Mouse (Mus musculus): ENCODE results near the gene Rbm15. TPM values are rescaled to one million over a fixed set of nuclear protein-coding genes. Genes with fewer than 3 reads are reported as not detected.

Rbm15 gene
- 10 to 100 TPM; 21.3 to 23.5 TPM for total RNA-seq (2021)
- long read RNA-seq, experiment 1, full-length matches to known transcripts = 8 of 9 reads
- long read RNA-seq, experiment 1, partial matches to known transcripts = 0 of 9 reads
- long read RNA-seq, experiment 1, other reads (novel, unspliced or antisense) = 1 of 9 reads
- long read RNA-seq, experiment 2, full-length matches to known transcripts = 3 of 4 reads
- long read RNA-seq, experiment 2, partial matches to known transcripts = 0 of 4 reads
- long read RNA-seq, experiment 2, other reads (novel, unspliced or antisense) = 1 of 4 reads

GRCm38 (mm10) chr3:107333381-107334201, at the start of gene Rbm15:
Gene Rbm15, minus strand, starts transcription at chr3:107333673.
- DNase-seq (ENCODE audit: low spot score) = peak; percentile 99

- peak; percentile 72 for DNase-seq (ENCODE audit: low spot score)
These were observed 45.9 kb upstream of the Rbm15 start for GRCm38 (mm10) chr3:107379422-107379821.

GRCm38 (mm10) chr3:107378626-107379025, 45.2 kb upstream of the Rbm15 start:
- no peak for DNase-seq (ENCODE audit: low spot score)

- peak; percentile 11 for DNase-seq (ENCODE audit: low spot score)
These were observed 41.6 kb upstream of the Rbm15 start for GRCm38 (mm10) chr3:107374948-107375664.

GRCm38 (mm10) chr3:107369156-107369555, 35.7 kb upstream of the Rbm15 start:
- DNase-seq (ENCODE audit: low spot score) = no peak

- no peak for DNase-seq (ENCODE audit: low spot score)
These were observed 34.6 kb upstream of the Rbm15 start for GRCm38 (mm10) chr3:107367938-107368599.

- DNase-seq (ENCODE audit: low spot score) = no peak
These were observed 31.9 kb upstream of the Rbm15 start for GRCm38 (mm10) chr3:107365341-107365740.

GRCm38 (mm10) chr3:107363391-107363790, 29.9 kb upstream of the Rbm15 start:
- DNase-seq (ENCODE audit: low spot score) = no peak

- peak; percentile 6 for DNase-seq (ENCODE audit: low spot score)
These were observed 26.9 kb upstream of the Rbm15 start for GRCm38 (mm10) chr3:107360341-107360740.

- DNase-seq (ENCODE audit: low spot score) = no peak
These were observed 24.3 kb upstream of the Rbm15 start for GRCm38 (mm10) chr3:107357700-107358234.

- DNase-seq (ENCODE audit: low spot score) = peak; percentile 90
These were observed 23.5 kb upstream of the Rbm15 start for GRCm38 (mm10) chr3:107356964-107357441.

- no peak for DNase-seq (ENCODE audit: low spot score)
These were observed 22.3 kb upstream of the Rbm15 start for GRCm38 (mm10) chr3:107355618-107356260.

- no peak for DNase-seq (ENCODE audit: low spot score)
These were observed 18.2 kb upstream of the Rbm15 start for GRCm38 (mm10) chr3:107351706-107352105.

- peak; percentile 20 for DNase-seq (ENCODE audit: low spot score)
These were observed 15.5 kb upstream of the Rbm15 start for GRCm38 (mm10) chr3:107349006-107349405.

- DNase-seq (ENCODE audit: low spot score) = no peak
These were observed 11.7 kb upstream of the Rbm15 start for GRCm38 (mm10) chr3:107345033-107345725.

- no peak for DNase-seq (ENCODE audit: low spot score)
These were observed 10.5 kb upstream of the Rbm15 start for GRCm38 (mm10) chr3:107343971-107344370.

GRCm38 (mm10) chr3:107334202-107334934, 895 bp upstream of the Rbm15 start:
- no peak for DNase-seq (ENCODE audit: low spot score)

- peak; percentile 97 for DNase-seq (ENCODE audit: low spot score)
These were observed 503 bp downstream of the Rbm15 start for GRCm38 (mm10) chr3:107332960-107333380.
